Mouse (Mus musculus): ENCODE data around the gene Scn4a. TPM values are rescaled to one million over a fixed set of nuclear protein-coding genes. Genes with fewer than 3 reads are reported as not detected.
"Not testable (repeated sequence)": the region's sequence is repeated elsewhere in the genome, so short reads cannot be mapped to it uniquely, and the experiment has no call there.

The Scn4a gene
- total RNA-seq, 2 experiments from 2014 or later, result 1.0 to 3.0 TPM

GRCm38 (mm10) chr11:106359350-106359749 is 6.3 kb upstream of the Scn4a start:
- no peak for DNase-seq (ENCODE audit: low spot score in 2 of 2)

- DNase-seq (ENCODE audit: low spot score in 2 of 2), result no peak
These were observed 2.5 kb upstream of the Scn4a start for GRCm38 (mm10) chr11:106355382-106356128.

- DNase-seq (ENCODE audit: low spot score in 2 of 2), result no peak
These were observed 1.1 kb upstream of the Scn4a start for GRCm38 (mm10) chr11:106354181-106354580.

GRCm38 (mm10) chr11:106351941-106352340 is 1.1 kb downstream of the Scn4a start:
- DNase-seq (ENCODE audit: low spot score in 2 of 2), result no peak

GRCm38 (mm10) chr11:106351253-106351652 is 1.8 kb downstream of the Scn4a start:
- no peak for DNase-seq (ENCODE audit: low spot score in 2 of 2)

GRCm38 (mm10) chr11:106350853-106351252 is 2.2 kb downstream of the Scn4a start:
- DNase-seq (ENCODE audit: low spot score in 2 of 2), result no peak

- no peak for DNase-seq (ENCODE audit: low spot score in 2 of 2)
These were observed 3.3 kb downstream of the Scn4a start for GRCm38 (mm10) chr11:106349772-106350171.

GRCm38 (mm10) chr11:106344910-106345309 is 8.2 kb downstream of the Scn4a start:
- no peak for DNase-seq (ENCODE audit: low spot score in 2 of 2)

- DNase-seq (ENCODE audit: low spot score in 2 of 2), result no peak
These were observed 12.0 kb downstream of the Scn4a start for GRCm38 (mm10) chr11:106340990-106341520.

GRCm38 (mm10) chr11:106339323-106339722 is 13.8 kb downstream of the Scn4a start:
- DNase-seq (ENCODE audit: low spot score in 2 of 2), result not testable (repeated sequence)

- no peak for DNase-seq (ENCODE audit: low spot score in 2 of 2)
These were observed 14.2 kb downstream of the Scn4a start for GRCm38 (mm10) chr11:106338870-106339269.

GRCm38 (mm10) chr11:106338029-106338428 is 15.1 kb downstream of the Scn4a start:
- DNase-seq (ENCODE audit: low spot score in 2 of 2), result no peak

GRCm38 (mm10) chr11:106334066-106334465 is 19.0 kb downstream of the Scn4a start:
- DNase-seq (ENCODE audit: low spot score in 2 of 2), result no peak

- no peak for DNase-seq (ENCODE audit: low spot score in 2 of 2)
These were observed 20.6 kb downstream of the Scn4a start for GRCm38 (mm10) chr11:106332458-106332857.

- no peak for DNase-seq (ENCODE audit: low spot score in 2 of 2)
These were observed 23.4 kb downstream of the Scn4a start for GRCm38 (mm10) chr11:106329682-106330081.

- DNase-seq (ENCODE audit: low spot score in 2 of 2), result no peak
These were observed 24.0 kb downstream of the Scn4a start for GRCm38 (mm10) chr11:106329128-106329527.

- DNase-seq (ENCODE audit: low spot score in 2 of 2), result no peak
These were observed 24.6 kb downstream of the Scn4a start for GRCm38 (mm10) chr11:106328521-106328920.

- DNase-seq (ENCODE audit: low spot score in 2 of 2), result no peak
These were observed 26.6 kb downstream of the Scn4a start for GRCm38 (mm10) chr11:106326475-106326874.

GRCm38 (mm10) chr11:106325566-106326206 is 27.4 kb downstream of the Scn4a start:
- peak in 1 of 2 experiments; percentile 35 for DNase-seq (ENCODE audit: low spot score in 2 of 2)

- no peak for DNase-seq (ENCODE audit: low spot score in 2 of 2)
These were observed 28.2 kb downstream of the Scn4a start for GRCm38 (mm10) chr11:106324858-106325257.

GRCm38 (mm10) chr11:106318406-106319366 is 34.4 kb downstream of the Scn4a start:
- no peak for DNase-seq (ENCODE audit: low spot score in 2 of 2)
